Mouse (Mus musculus) stomach, embryonic 16.5 days (tissue): ENCODE results near the gene Zp3. TPM values are rescaled to one million over a fixed set of nuclear protein-coding genes. Genes with fewer than 3 reads are reported as not detected.

Experiments used
- ATAC-seq: fragments of 200-750 bp; cut with Nextera tagmentation; 2 replicates; pipeline ENCODE4 v1.8.0; 2017; ENCODE audit warnings: moderate number of reproducible peaks, moderate TSS enrichment; ENCODE audit not compliant: insufficient read depth, low FRiP score
- H3K27ac ChIP-seq: fragments of 300-500 bp; sonication (generic); 2 replicates; pipeline ENCODE4 v1.5.1; 2014; ENCODE audit warnings: low read length
- H3K27me3 ChIP-seq: fragments of 300-500 bp; sonication (generic); 2 replicates; pipeline ENCODE4 v1.6.1; 2014; ENCODE audit warnings: low read length, control low read depth, mixed read lengths; ENCODE audit not compliant: control insufficient read depth, insufficient read depth
- H3K36me3 ChIP-seq: fragments of 300-500 bp; sonication (generic); 2 replicates; pipeline ENCODE4 v1.6.1; 2014; ENCODE audit warnings: low read length; ENCODE audit not compliant: control insufficient read depth, insufficient read depth
- H3K4me1 ChIP-seq: fragments of 300-500 bp; sonication (generic); 2 replicates; pipeline ENCODE4 v1.6.1; 2014; ENCODE audit warnings: low read length, control low read depth, mixed read lengths; ENCODE audit not compliant: control insufficient read depth, insufficient read depth
- H3K4me2 ChIP-seq: fragments of 300-500 bp; sonication (generic); 2 replicates; pipeline ENCODE4 v1.6.1; 2014; ENCODE audit warnings: low read depth, low read length, mixed read lengths
- H3K4me3 ChIP-seq: fragments of 300-500 bp; sonication (generic); replicated peaks from 2 replicates; pipeline ENCODE4 v1.5.1; 2014; ENCODE audit warnings: mild to moderate bottlenecking, low read length
- H3K9ac ChIP-seq: fragments of 300-500 bp; sonication (generic); 2 replicates; pipeline ENCODE4 v1.6.1; 2014; ENCODE audit warnings: low read length
- H3K9me3 ChIP-seq: fragments of 300-500 bp; sonication (generic); replicated peaks from 2 replicates; pipeline ENCODE4 v1.6.1; 2016; ENCODE audit warnings: low read length, control low read depth; ENCODE audit not compliant: control insufficient read depth
- WGBS: fragments of 180-500 bp; shearing (Covaris S2); extraction: QIAGEN DNeasy Blood & Tissue Kit; methylation state at CpG from one replicate; pipeline ENCODE4 v1.1.7; 2014; 5-methylcytosine and 5-hydroxymethylcytosine counted together
- polyA plus RNA-seq: library from polyadenylated mRNA; unstranded; fragments of >200 nt; fragmentation: Nextera tagmentation; extraction: Ambion mirVana; gene quantifications from 2 replicates; pipeline ENCODE4 v1.2.1, GENCODE M21; 2015

Zp3 gene
- polyA plus RNA-seq, 1 experiment from 2014 or later, result 2.0 TPM

- Histone ChIP-seq H3K27me3 (no peaks in the 10 kb centered on the region), H3K27ac (no peak overlapping the region), H3K9ac (no peak overlapping the region), H3K4me2 (no peak overlapping the region), H3K9me3 (no peaks in the 10 kb centered on the region), H3K36me3 (no peaks in the 10 kb centered on the region), H3K4me1 (0 out of 2 replicates have a peak, but pooled peaks cover 4% of the 10 kb centered on the region), H3K4me3 (no peak overlapping the region)
- ATAC-seq, result no peak
- WGBS, result 66% methylated on average over 6 of the region's 6 CpGs
Measured at GRCm38 (mm10) chr5:135970247-135970646, 9.7 kb upstream of the Zp3 start.

- Histone ChIP-seq H3K36me3 (no peaks in the 10 kb centered on the region), H3K4me2 (no peak overlapping the region), H3K27me3 (no peaks in the 10 kb centered on the region), H3K4me3 (no peak overlapping the region), H3K27ac (no peak overlapping the region), H3K9me3 (no peaks in the 10 kb centered on the region), H3K9ac (no peak overlapping the region), H3K4me1 (no peaks in the 10 kb centered on the region)
- 78% methylated on average over 7 of the region's 7 CpGs for WGBS
- no peak for ATAC-seq
Measured at GRCm38 (mm10) chr5:135971876-135972275, 8.0 kb upstream of the Zp3 start.

GRCm38 (mm10) chr5:135974365-135974764 lies 5.5 kb upstream of the Zp3 start, which contains the start of gene Ssc4d:
Gene Ssc4d, minus strand, starts transcription at chr5:135974531.
- H3K4me2 ChIP-seq, result no peak within 1 kb of the TSS
- no peaks in the 10 kb centered on the region for H3K4me1 ChIP-seq
- 15% methylated on average over 9 of the region's 9 CpGs for WGBS
- ATAC-seq, result no peak
- H3K9ac ChIP-seq, result no peak within 1 kb of the TSS
- no peaks in the 10 kb centered on the region for H3K27me3 ChIP-seq
- no peak within 1 kb of the TSS for H3K27ac ChIP-seq
- H3K4me3 ChIP-seq, result no peak within 1 kb of the TSS
- H3K9me3 ChIP-seq, result no peaks in the 10 kb centered on the region
- H3K36me3 ChIP-seq, result no peaks in the 10 kb centered on the region

GRCm38 (mm10) chr5:135975893-135976668 lies 3.8 kb upstream of the Zp3 start:
- Histone ChIP-seq H3K4me2 (no peak overlapping the region), H3K36me3 (no peaks in the 10 kb centered on the region), H3K9ac (no peak overlapping the region), H3K27me3 (no peaks in the 10 kb centered on the region), H3K4me3 (no peak overlapping the region), H3K27ac (no peak overlapping the region), H3K4me1 (no peaks in the 10 kb centered on the region), H3K9me3 (no peaks in the 10 kb centered on the region)
- 87% methylated on average over 8 of the region's 8 CpGs for WGBS
- no peak for ATAC-seq

- Histone ChIP-seq H3K27me3 (no peaks in the 10 kb centered on the region), H3K9ac (no peak overlapping the region), H3K4me1 (no peaks in the 10 kb centered on the region), H3K27ac (no peak overlapping the region), H3K4me3 (no peak overlapping the region), H3K9me3 (no peaks in the 10 kb centered on the region), H3K4me2 (no peak overlapping the region), H3K36me3 (no peaks in the 10 kb centered on the region)
- no peak for ATAC-seq
- 72% methylated on average over 5 of the region's 5 CpGs for WGBS
Measured at GRCm38 (mm10) chr5:135979381-135979780, 518 bp upstream of the Zp3 start.

GRCm38 (mm10) chr5:135982398-135982797 lies 2.5 kb downstream of the Zp3 start:
- no peak overlapping the region for H3K27ac ChIP-seq
- ATAC-seq, result peak; percentile 40; the same call in 1 of the 2 replicates
- no peak overlapping the region for H3K4me2 ChIP-seq
- no peak overlapping the region for H3K4me3 ChIP-seq
- no peaks in the 10 kb centered on the region for H3K4me1 ChIP-seq
- H3K9me3 ChIP-seq, result no peaks in the 10 kb centered on the region
- 38% methylated on average over 6 of the region's 6 CpGs for WGBS
- no peaks in the 10 kb centered on the region for H3K27me3 ChIP-seq
- H3K36me3 ChIP-seq, result no peaks in the 10 kb centered on the region
- H3K9ac ChIP-seq, result no peak overlapping the region

- Histone ChIP-seq H3K9ac (no peak overlapping the region), H3K36me3 (no peaks in the 10 kb centered on the region), H3K27ac (no peak overlapping the region), H3K4me2 (no peak overlapping the region), H3K4me1 (no peaks in the 10 kb centered on the region), H3K9me3 (no peaks in the 10 kb centered on the region), H3K4me3 (no peak overlapping the region), H3K27me3 (no peaks in the 10 kb centered on the region)
- no peak for ATAC-seq
- 65% methylated on average over 6 of the region's 6 CpGs for WGBS
Measured at GRCm38 (mm10) chr5:135984546-135985044, 4.7 kb downstream of the Zp3 start.

GRCm38 (mm10) chr5:135987248-135987647 lies 7.3 kb downstream of the Zp3 start:
- Histone ChIP-seq H3K4me3 (no peak overlapping the region), H3K4me1 (no peaks in the 10 kb centered on the region), H3K36me3 (no peaks in the 10 kb centered on the region), H3K4me2 (no peak overlapping the region), H3K9ac (no peak overlapping the region), H3K27me3 (no peaks in the 10 kb centered on the region), H3K9me3 (no peaks in the 10 kb centered on the region), H3K27ac (no peak overlapping the region)
- 54% methylated on average over 11 of the region's 11 CpGs for WGBS
- no peak for ATAC-seq

- H3K36me3 ChIP-seq, result no peaks in the 10 kb centered on the region
- no peaks in the 10 kb centered on the region for H3K27me3 ChIP-seq
- ATAC-seq, result no peak
- no peak overlapping the region for H3K4me2 ChIP-seq
- H3K9me3 ChIP-seq, result no peaks in the 10 kb centered on the region
- no peak overlapping the region for H3K4me3 ChIP-seq
- WGBS, result 71% methylated on average over 5 of the region's 5 CpGs
- H3K9ac ChIP-seq, result no peak overlapping the region
- 0 out of 2 replicates have a peak, but pooled peaks cover 4% of the 10 kb centered on the region for H3K4me1 ChIP-seq
- no peak overlapping the region for H3K27ac ChIP-seq
Measured at GRCm38 (mm10) chr5:135990601-135991000, 10.7 kb downstream of the Zp3 start.
